Mouse (Mus musculus) brain, adult 2 months (tissue): ENCODE results near the gene Tbx6.

Experiments
- DNase-seq: peaks from one replicate; pipeline ENCODE4 v3.0.0; 2011; ENCODE audit warnings: low read depth, low spot score

Tbx6 gene

DNA sequence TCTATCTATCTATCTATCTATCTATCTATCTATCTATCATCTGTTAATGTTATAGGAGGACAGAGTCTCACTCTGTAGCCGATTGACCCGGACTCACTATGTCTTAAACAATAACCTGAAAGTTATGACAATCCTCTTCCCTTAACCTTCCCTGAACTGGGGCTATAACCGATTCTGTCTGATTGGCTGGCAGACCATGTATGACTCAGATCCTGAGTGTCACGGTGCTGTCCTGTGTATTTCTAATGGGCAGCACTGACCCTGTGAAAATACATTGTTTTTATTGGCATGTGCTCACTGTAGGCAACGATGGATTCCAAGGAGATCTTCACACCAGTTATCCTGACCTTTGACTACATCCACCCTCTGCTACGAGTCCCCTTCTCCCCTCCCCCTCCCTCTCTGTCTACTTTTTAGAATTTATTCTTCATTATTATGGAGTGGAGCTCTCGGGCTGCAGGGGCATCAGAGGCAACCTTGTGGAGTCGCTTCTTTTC lies 34.5 kb downstream of the Tbx6 start:
- DNase-seq = no peak

- no peak for DNase-seq
Observed at GRCm38 (mm10) chr7:126816494-126816893, 35.2 kb downstream of the Tbx6 start.

DNA sequence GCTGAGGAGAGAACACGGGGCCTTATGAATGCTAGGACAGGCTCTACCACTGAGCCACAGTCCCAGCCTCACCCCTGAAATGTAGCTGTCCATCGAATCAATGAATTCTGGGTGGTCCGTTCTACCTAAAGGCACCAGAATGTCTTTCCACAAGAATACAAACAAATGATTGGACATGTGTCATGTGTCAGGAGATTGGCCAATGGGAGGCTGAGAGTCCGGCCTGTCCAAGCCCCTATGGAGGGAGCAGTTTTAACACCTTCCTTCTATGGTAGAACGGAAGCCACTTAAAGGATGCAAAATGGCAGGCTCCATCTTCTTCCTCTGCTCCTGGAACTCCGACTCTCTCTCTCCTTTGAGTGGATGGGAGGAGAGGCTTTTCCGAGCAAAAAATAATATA lies 36.3 kb downstream of the Tbx6 start:
- no peak for DNase-seq

GRCm38 (mm10) chr7:126818818-126819217 lies 37.5 kb downstream of the Tbx6 start:
- no peak for DNase-seq

DNA sequence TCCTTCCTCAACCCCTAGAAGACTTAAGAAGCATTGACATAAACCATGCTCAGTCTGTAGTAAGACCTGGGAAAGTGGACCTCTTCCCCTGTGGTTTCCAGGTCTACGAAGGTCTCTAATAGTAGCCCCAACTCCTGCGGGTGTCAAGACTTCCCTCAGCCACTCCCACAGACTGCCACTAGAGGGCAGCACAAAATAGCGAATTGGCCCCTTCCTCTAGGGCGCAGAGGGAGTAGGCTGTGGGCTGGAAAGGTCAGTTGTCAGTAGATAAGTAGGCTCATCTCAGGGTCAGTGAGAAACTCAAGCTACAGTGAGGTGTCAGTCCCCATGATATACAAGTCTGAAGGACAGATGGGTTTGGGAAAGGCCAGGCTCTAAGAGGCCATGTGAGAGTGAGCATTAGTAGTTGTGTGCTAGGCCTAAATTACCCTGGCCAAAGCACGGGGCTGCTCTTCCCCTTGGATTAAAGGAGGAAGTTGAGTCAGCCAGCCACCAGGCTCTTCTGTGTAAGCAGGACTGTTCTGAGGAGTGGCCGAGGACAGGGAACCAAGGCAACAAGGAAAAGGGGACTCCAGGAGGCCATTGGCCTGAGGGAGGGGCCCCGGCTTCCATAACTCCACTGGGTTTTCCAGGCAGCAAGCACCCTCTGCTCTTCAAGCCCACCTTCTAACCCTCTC lies 40.7 kb downstream of the Tbx6 start:
- DNase-seq = peak; percentile 93

DNA sequence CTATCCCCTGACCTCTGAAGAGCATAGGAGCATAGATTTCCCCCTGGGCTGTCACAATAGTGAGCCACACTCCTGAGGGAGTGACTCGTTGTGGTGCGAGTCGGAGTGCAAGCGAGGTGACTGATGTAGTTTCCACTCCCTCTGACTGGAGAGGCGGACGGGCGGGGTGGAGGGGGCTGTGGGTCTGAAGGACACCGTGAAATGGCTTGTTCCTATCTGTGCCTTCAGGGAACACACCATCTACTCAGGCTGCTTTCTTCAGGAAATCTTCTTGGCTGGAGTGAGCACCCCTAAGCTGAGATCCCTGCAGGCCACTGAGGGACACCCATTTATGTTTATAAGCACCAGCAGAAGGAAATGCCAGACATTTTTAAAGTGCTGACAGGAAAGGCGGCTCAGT lies 41.5 kb downstream of the Tbx6 start:
- peak; percentile 61 for DNase-seq

DNA sequence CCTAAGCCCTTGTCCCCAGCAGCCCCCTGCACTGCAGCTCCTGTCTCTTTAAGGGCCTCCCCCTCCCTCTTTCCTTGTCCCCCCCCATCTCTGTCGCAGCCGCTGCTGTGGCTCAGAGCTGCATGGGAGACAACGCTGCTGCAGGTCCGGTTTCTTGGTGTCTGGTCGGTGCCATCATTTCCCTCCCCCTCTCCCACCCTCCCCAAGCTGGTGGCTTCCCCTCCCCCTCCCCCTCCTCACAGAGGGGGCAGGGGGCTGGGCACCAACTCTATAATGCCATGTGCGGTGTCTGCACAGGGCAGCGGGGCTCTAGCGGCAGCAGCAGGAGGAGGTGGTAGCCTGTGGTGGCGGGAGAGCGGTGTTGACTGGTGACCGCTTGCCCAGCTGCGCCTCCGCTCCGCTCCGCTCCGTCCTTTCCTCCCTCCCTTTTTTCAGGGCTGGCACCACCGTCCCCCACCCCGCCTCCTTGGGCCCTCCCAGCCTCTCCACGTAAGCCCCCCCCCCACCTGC lies 42.0 kb downstream of the Tbx6 start:
- DNase-seq = peak; percentile 87

GRCm38 (mm10) chr7:126823940-126824339 lies 42.7 kb downstream of the Tbx6 start:
- DNase-seq = no peak

DNA sequence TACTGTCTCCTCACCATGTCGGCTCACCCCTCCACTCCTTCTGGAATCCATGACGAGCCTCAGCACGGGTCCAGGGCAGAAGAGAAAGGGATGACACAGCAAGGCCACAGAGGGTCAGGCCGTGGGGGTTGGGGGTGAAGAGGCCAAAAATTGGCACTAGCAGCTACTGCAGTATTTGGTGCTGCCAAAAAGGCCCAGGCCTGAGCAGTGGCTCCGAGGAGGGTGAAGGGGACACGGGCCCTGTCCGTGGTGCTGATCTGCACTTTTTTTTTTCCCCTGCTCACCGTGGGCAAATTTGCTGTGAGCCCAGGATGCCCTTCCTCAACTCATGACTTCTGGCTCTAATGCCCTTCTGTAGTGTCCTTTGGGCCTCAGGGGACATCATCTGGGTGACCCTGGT lies 44.1 kb downstream of the Tbx6 start:
- DNase-seq = no peak

DNA sequence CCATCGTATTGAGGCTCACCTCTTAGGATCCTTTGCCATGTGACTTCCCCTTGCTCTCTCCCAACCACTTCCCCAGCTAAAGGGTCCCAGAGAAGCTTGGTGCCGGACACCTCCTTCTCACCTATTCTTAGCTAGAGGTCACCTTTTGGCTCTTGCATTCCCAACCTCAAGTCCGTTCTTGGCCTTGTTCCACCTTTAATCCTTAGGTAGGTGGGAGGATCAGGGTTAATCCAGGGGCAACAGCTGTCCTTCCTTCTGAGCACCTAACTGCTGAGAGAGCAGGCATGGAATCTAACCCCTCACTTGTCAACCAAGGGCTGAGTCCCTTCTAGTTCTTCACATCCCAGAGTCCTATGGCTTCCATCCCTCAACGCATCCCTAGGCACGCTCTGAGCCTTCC lies 44.7 kb downstream of the Tbx6 start:
- no peak for DNase-seq

GRCm38 (mm10) chr7:126831539-126831938 lies 50.3 kb downstream of the Tbx6 start, which contains the start of gene 4930451I11Rik:
TSS of gene 4930451I11Rik (minus strand) at chr7:126831639.
- no peak for DNase-seq

DNA sequence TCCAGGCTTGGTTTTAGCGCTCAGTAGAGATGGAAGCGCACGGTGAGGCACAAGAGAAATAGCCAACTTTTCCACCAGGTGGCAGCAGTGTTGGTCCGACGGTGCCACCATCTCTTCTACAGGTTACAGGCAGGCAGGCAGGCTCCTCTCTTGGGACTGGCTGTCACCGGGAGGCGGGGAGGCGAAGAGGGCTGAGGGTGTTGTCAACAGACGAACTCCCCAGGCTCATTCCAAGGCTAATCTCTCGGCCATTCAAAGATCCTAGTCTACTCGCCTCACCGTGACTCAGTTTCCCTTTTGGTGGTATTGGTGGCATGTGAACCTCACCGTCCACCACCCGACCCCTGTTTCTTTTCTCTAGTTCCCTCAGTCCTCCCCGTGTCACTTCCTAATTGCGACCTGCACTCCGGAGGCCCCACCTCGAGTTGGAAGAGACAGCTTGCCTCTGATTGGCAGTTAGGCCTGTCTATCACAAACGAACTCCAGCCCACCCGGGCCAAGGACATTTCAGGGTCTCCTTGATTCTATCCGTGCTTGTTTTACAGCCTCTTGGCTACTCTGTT lies 50.8 kb downstream of the Tbx6 start:
- DNase-seq = peak; percentile 91

- no peak for DNase-seq
Observed at GRCm38 (mm10) chr7:126833294-126833693, 52.0 kb downstream of the Tbx6 start.
